Mouse (Mus musculus) erythroblast, embryonic 14.5 days (primary cell): ENCODE results near the gene Txlna.

Source experiments
- GATA1 ChIP-seq: IDR thresholded peaks from 2 replicates; pipeline ENCODE4 v1.6.1; 2012; ENCODE audit warnings: low read length, inconsistent platforms, mixed read lengths
- TAL1 ChIP-seq: IDR thresholded peaks from 3 replicates; pipeline ENCODE4 v1.6.1; 2012; ENCODE audit warnings: low read length, inconsistent platforms, mixed read lengths

DNA sequence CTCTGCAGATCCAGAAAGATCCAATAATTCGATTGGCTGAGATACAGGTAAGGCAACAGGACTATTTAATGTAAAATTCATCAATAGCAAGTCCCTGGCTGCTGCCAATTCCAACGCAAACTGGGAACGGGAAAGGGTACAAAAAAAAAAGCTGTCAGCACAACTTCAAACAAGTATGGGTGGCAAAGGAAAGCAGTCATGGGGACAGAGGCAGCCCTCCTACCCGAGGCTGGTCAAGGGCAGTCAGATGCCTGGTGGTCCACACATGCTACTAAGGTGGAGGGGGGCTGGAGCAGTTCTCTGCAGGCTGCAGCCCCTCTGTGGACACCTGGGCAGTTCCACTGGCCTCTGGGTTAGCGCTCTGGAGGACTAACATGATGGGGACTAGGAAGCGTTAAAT is 14.8 kb downstream of the Txlna start:
- TF ChIP-seq GATA1: no peak
- no peak for TF ChIP-seq TAL1
